Mouse (Mus musculus): ENCODE measurements at regions not wholly inside any gene's neighbourhood (a gene's known extent, or its start where the extent isn't known, plus 50 kb on each side); places are given as distances from the start of the nearest gene placed in this dataset.

GRCm38 (mm10) chr1:41326861-41327480 is 521.6 kb downstream of the Tmem182 start:
- TF ChIP-seq CTCF (IDR thresholded peaks at IDR 0.05; ENCODE audit: low read depth) (no peak), EP300 (IDR thresholded peaks at IDR 0.05; ENCODE audit: low read depth) (no peak)
